Mouse (Mus musculus) gastrocnemius, postnatal 25 days (tissue): ENCODE results near the gene Chek1. TPM values are rescaled to one million over a fixed set of nuclear protein-coding genes. Genes with fewer than 3 reads are reported as not detected.
A peak's percentile ranks its signal among the peaks of the same experiment; 100 is the strongest.

Source experiments
- DNase-seq: peaks from one replicate; pipeline ENCODE4 v3.0.0; 2022
- long read RNA-seq, 2 experiments: library from polyadenylated mRNA; stranded (forward); transcript quantifications; one replicate each; pipeline ENCODE4 v2.0.0; 2021
- total RNA-seq, 2 experiments: library from RNA; stranded (reverse); gene quantifications; 1 replicate in 1 of 2; 2 replicates in 1 of 2; pipeline ENCODE4 v1.2.3; 2021

Gene Chek1
- total RNA-seq, result under 1 TPM; 0.46 to 0.78 TPM
- long read RNA-seq, experiment 1, result 0 reads
- long read RNA-seq, experiment 2, result 0 reads

DNA sequence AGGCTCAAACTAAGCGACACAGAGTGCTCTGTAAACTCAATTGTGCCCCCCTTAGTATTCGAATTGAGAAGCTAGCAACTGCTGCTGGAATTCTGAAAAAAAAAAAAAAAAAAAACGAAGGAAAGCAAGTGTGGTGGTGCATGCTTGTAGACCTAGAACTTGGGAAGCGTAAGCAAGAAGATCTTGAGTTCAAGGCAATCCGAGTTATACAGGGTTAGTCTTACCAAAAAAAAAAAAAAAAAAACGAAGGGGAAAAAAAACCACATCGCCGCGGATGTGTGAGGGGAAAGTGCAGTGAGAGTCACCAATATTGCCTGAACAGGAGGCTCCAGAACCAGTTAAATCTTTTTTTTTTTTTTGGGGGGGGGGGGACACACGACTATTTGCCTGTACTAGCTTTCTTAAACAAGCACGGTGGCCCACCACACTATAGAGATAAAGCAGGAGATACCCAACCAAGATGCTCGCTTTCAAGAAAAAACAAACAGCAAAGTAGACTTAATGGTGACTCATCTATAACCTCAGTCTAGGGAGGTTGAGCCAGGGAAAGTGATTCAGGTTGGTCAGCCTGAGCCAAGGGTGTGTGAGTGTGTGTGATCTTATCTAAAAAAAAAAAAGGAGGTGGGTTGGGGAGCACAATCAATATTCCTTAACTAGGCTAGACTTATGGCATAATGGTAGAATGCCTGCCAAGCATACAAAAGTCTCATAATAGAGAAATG is at the start of gene Chek1:
Gene Chek1 (minus strand): TSS at position 32 of the 722 bp plus-strand sequence.
- DNase-seq, result no peak

GRCm38 (mm10) chr9:36769048-36769413 is 42.2 kb upstream of the Chek1 start:
- no peak for DNase-seq

DNA sequence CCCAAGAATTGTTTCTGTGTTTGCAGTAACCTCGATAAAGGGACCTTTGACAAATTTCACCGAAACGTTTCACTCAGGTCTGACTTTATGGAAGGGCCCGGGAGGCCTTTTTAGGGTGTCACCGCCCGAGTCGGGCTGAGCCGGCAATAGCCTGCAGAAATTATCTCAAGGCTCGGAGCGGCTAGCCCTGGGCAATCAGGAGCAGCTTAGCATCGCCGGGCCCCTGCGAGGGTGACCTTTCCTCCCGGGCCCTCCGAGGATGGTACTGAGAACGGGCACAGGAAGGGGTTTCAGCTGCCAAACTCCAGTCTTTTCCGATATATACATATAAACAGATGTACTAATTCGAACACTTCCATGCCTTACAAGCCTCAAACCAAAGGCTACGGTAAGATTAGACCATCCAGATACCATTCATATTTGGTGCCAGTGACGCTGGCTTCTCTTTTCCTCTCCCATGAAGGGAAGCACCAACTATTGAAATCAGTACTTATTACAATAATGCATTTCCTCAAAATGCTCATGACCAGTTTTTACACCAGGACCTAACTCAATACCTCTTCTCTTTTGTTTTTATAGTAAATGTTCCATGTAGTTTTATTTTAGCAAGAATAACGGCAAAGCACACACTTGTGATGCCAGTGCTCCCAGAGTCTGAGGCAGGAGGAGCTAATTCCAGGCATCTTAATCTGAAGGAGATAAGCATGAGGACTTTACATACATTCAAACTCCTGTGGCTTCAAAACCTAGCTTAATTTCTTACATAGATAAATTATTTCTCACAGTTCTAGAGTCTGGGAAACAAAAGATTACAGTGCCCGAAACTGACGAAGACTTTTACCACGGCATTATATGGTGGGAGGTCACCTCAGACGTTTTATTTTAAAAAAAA is 41.5 kb upstream of the Chek1 start:
- DNase-seq, result peak; percentile 53

- DNase-seq, result peak; percentile 99
Observed at GRCm38 (mm10) chr9:36767203-36768143, 40.6 kb upstream of the Chek1 start, which contains the start of gene Stt3a. Gene Stt3a (minus strand): TSS chr9:36767679.

DNA sequence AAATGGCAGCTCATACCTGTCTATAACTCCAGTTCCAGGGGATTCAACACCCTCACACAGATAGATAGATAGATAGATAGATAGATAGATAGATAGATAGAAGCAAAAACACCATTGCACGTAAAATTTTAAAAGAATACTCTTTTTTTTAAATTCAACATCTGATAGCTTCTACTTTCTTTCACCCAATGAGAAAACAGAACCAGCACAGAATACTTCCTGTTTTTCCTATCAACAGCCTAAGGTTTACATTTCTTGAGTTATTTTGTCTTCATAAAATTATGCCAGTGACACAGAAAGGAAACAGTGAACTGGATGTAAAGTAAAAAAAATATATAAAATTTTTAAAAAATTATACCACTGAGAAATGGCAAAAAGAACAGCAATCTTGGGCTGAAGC is 37.5 kb upstream of the Chek1 start:
- DNase-seq, result no peak

GRCm38 (mm10) chr9:36726131-36727033 is 483 bp downstream of the Chek1 start:
- DNase-seq, result peak; percentile 82

GRCm38 (mm10) chr9:36716624-36717023 is 10.2 kb downstream of the Chek1 start:
- DNase-seq, result no peak

GRCm38 (mm10) chr9:36707304-36707703 is 19.6 kb downstream of the Chek1 start:
- DNase-seq, result no peak

DNA sequence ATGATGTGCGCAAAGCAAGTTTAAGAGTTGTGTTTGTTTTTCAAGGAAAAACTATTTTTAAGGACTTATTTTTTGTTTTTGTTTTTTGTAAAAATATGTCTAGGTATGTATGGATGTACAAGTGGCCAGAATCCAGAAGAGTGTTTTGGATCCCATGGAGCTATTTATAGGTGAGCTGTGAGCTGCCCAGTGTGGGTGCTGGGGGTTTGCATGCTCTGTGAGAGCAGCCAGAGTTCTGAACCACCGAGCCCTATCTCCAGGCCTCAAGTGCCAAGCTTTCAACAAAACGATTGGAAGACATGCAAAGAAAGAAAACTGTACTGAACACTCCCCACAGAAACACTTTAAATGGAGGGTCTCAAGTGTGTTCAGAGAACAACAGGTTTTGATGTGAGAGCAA is 20.9 kb downstream of the Chek1 start:
- DNase-seq, result no peak

DNA sequence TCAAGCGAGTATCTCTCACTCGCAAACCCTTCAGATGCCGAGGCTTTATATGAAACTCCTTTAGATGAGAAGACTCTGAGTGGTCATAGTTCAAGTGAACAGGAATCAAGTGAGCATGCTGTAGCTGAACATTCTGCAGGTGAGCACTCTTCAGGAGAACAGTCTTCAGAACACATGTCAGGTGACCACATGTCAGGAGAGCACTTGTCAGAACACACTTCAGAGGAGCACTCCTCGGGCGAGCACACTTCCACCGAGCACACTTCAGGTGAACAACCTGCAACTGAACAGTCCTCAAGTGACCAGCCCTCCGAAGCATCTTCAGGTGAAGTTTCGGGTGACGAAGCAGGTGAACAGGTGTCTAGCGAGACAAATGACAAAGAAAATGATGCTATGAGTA is 32.6 kb downstream of the Chek1 start:
- no peak for DNase-seq

GRCm38 (mm10) chr9:36692920-36693319 is 33.9 kb downstream of the Chek1 start, which contains the start of gene Acrv1:
Gene Acrv1 (plus strand): TSS chr9:36693220.
- DNase-seq, result no peak

DNA sequence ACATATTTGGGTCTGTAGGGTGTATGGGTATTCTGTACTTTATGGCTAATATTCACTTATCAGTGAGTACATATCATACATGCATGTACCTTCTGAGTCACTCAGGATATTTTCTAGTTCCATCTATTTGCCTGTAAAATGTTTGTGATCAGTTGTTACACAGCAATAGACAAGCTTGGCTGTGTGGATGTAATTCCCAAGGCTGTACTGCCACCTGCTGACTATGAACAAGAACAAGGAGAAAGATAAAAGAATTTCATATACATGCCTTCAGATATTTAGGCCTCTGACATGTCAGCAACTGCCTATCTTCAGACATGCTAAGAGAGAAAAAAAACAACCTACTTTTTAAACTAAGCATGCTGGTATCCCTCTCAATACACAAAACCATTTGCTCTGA is 39.5 kb downstream of the Chek1 start:
- no peak for DNase-seq

DNA sequence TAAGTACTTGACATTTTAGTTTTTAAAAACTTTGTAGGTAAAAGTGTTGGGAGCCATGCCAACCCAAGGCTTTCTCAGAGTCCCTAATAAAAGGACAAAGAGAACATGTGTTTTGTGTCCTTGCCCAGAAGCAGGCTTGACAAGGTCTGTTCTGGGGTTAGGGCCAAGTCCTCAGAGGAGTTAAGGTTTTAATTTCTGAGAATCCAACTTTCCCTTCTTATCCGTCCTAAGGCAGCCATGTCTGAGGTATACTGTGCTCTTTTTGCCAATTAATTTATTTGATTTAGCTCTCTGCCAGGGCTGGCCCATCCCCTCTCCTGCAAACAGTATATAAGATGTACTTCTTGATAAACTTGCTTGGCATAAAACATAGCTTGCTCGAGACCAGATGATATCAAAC is 45.4 kb downstream of the Chek1 start:
- DNase-seq, result no peak

Other genes with a start within 250 kb of the Chek1 start
- gene Gm5615, start 185.1 kb downstream of the Chek1 start, total RNA-seq, result not detected
- gene Gm17689, start 144.4 kb downstream of the Chek1 start, total RNA-seq, result not detected
- gene A630095E13Rik, start 83.7 kb downstream of the Chek1 start, total RNA-seq, result not detected
- gene Acrv1, start 33.8 kb downstream of the Chek1 start, total RNA-seq, result not detected
- gene Stt3a, start 40.6 kb upstream of the Chek1 start, total RNA-seq, result 10 to 100 TPM; 36.9 TPM
- 10 to 100 TPM; 69.5 to 72.2 TPM for gene Ei24, start 70.3 kb upstream of the Chek1 start, total RNA-seq
- 1 to 10 TPM; 3.1 to 3.6 TPM for gene Fez1, start 94.8 kb upstream of the Chek1 start, total RNA-seq